Mouse (Mus musculus) olfactory bulb, adult 2 months (tissue): ENCODE measurements around the gene Nxph4.

Source experiments
- CTCF ChIP-seq: fragments of 200-500 bp; IDR thresholded peaks from 2 replicates; pipeline ENCODE4 v1.5.1; 2012; ENCODE audit warnings: low read depth, mild to moderate bottlenecking, low read length, moderate library complexity; ENCODE audit not compliant: insufficient read depth
- POLR2A ChIP-seq: fragments of 200-500 bp; IDR thresholded peaks from 2 replicates; pipeline ENCODE4 v1.6.1; 2012; ENCODE audit warnings: mild to moderate bottlenecking, low read depth, low read length, moderate library complexity; ENCODE audit not compliant: insufficient read depth

GRCm38 (mm10) chr10:127509051-127509836 lies 25.1 kb downstream of the Nxph4 start:
- peak; percentile 81 for TF ChIP-seq CTCF
- no peak for TF ChIP-seq POLR2A
